Mouse (Mus musculus) 3134 (cell line): Measurements from ENCODE around the gene Mtmr6.
"Not testable (repeated sequence)": the region's sequence is repeated elsewhere in the genome, so short reads cannot be mapped to it uniquely, and the experiment has no call there.

Experiments
- DNase-seq: peaks from one replicate; pipeline ENCODE4 v3.0.0-alpha.2; 2011; ENCODE audit warnings: low spot score; ENCODE audit not compliant: insufficient read length; ENCODE audit errors: extremely low read depth

The Mtmr6 gene

DNA sequence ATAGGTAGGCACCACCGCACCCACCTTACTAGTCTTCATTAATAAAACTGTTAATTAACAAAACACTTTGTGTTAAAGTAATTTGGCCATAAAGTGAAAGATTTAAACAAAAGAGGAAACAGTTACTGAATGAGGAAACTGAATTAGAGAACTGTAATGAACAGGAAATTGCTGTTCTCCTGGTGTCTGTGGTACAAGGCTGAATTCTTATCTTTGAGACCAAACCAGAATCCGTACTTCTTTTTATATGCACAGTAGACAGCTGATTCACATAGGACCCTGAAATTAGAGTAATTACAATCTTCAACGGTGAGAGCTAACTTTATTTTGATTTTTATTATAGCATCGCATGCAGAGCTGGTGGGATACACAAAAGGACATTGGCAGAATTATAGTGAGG, 25.3 kb downstream of the Mtmr6 start:
- DNase-seq: no peak

DNA sequence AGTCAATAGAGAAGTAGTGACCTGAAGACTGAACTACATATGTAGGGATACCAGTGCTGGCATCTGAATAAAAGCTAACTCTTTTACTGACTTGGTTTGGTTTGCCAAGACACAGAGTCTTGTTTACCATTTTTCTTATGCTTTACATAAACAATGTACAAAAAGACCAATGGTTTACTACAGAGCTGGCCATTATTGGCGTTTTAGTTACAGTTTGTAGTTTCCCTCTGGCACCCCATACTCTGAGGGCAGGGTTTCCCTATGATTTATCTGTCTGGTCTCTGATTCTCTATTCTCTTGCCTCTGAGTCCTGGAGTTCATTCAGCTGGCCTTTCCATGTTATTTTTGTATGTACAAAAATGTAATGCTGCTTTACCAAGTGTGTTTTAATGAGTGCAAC, 30.5 kb downstream of the Mtmr6 start:
- DNase-seq: no peak

DNA sequence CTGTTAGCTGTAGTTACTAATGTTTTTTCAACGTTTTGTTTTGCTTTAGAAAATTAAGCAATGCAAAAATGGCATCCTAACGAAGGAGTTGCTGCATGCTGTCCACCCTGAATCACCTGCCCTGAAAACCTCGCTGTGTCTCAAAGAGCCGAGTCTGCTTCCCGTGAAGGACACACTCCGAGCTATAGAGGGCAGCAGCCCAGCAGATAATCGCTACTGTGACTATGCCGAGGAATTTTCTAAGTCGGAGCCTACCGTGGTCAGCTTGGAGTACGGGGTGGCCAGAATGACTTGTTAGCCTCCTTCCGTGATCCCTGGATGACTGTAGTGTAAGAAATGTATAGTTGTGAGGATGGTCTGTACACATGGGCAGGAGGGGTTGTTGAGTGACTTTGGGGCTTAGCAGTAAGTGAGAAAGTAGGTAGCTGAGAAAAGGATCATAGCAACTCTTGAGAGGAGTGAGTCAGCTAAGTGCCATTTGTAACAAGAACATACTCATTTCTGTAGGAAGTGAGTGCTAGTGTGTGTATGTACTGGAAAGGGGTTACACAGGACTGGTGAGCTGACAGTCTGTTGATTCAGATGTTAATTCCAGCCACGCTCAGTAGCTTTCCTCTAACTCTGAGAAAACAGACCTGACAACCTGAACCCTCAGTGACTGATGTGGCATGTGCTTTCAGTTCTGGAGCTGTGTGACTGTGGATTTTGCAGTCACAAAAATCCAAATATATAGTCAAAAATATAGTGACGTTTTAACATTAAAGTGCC, 35.4 kb downstream of the Mtmr6 start:
- DNase-seq: no peak

DNA sequence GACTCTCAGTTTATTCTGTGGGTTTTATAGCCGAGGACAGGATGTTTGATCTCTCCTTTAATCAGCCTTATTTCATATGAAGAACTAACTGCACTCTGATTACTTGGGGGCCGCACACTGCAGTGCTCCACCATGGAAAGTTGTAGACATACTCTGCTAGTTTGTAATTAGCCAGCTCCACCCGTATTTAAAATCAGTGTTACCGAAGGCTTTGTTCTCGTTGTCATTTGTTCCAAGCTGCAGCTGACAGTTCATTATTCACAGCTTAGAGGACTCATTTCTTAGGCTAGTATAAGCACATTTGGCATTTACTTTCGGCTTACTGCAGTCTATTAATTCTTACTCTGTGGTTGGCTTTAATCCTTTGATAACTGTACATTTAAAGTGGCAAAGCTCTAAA, 36.0 kb downstream of the Mtmr6 start:
- no peak for DNase-seq

DNA sequence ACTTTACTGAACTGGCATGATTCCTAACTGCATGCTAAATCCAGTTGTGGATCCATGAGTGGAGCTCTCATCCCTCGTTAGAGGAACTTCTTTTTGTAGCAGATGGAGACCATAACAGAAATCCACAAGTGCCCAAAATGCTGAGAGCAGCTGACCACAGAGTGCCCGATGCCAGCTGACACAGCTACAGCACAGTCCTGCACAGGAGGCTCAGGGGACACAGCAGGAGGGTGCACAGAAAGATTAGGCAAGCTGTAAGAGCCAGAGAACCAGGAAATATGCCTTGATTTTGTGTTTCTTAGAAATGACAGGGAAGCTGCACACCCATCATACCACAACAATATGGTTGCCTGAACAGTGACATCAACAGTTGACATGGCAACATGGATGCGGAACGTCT, 37.4 kb downstream of the Mtmr6 start:
- no peak for DNase-seq

DNA sequence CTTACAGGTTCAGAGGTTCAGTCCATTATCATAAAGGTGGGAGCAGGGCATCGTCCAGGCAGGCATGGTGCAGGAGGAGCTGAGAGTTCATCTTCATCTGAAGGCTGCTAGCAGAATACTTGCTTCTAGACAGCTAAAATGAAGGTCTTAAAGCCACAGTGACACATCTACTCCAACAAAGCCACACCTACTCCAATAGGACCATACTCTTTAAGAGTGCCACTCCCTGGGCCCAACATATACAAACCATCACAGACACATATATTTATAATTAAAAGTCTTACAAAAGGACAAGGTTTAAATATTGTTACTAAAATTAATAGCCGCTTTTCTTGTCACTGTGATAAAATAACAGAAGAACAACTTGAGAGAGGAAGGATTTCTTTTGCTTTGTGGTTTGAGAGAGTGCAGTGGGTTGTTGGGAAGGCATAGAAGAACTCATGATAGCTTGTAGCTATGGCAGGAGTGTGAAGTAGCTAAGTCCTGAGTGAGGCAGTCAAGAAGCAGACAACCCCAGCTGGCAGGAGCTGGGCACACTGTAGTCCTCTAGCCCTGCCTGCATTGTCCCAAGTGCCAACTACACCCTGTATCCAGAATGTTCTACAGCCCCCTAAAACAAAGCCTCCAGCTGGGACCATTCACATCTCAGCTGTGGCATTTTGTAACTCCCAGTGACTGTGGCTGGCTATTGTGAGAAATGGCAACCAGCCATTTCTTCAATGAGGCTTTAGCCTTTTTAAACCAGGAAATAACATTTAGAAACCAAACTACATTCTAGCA, 39.6 kb downstream of the Mtmr6 start:
- no peak for DNase-seq

DNA sequence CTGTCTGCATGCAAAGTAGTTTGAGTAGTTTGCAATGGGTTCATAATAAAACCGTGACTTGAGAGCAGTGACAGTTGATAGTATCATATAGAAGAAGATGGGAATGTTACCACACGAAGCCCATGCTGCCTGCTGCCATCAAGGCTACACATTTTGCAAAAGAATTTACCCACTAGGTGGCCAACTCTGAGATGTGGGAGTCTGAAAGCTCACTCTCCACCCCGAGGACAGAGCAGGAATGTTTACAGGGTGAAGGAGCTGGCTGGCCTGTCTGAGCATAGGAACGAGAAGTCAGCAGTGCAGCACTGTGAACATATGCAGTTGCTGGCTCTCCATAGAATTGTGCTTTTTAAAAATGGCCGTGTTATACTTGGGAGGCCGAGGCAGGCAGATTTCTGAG, 43.1 kb downstream of the Mtmr6 start:
- DNase-seq: no peak

DNA sequence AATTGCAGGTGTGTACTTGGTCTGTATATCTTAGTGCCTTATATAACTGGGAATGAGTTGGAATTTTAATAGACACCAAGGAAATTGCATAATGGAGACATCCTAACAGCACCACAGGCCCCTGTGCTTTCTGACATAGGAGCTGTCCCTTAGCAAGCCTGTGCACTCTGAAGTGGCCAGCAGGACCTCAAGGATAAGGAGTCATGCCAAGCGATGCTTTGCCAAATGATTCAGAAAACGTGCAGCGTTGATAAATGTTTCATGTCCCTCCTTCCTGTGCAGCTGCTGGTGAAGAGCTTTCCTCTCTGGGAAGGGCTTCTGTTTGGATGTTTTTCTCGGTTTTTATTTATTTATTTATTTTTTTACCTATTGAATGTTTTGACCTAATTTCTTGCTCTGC, 45.7 kb downstream of the Mtmr6 start:
- no peak for DNase-seq

DNA sequence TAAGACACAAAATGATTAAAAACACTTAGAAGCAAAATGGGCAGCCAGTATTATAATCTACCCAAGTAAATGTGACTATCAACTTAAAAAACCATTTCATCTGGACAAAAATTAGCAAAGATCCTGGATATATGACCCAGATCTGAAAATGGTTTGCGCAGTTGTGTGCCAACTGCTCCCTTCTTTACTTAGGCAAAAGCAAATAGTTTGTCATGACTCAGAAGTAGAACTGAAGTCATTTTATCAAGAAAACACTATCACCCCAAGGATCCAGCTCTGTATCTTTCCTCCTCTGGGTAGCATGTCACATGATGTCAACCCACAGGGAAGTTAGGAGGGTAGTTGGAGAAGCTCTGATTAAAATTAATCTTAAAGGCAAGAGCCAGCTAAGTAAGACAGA, 54.2 kb downstream of the Mtmr6 start:
- no peak for DNase-seq

DNA sequence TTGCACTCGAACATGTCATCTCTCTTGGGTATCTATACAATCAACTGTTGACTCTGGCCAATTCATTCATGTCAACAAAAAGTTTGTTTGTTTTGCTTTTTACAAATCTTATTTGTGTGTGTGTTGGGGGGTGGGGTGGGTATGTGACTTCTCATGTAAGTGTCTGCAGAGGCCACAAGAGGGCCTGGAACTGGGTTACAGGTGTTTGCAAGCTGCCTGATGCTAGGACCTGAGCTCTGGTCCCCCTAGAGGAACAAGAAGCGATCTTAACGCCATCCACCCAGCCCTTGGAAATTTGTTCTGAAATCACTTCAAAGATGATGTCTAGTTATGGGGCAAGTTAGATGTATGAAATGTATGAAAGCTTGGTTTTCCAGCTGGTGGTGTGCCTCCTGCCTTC, 55.8 kb downstream of the Mtmr6 start:
- no peak for DNase-seq

DNA sequence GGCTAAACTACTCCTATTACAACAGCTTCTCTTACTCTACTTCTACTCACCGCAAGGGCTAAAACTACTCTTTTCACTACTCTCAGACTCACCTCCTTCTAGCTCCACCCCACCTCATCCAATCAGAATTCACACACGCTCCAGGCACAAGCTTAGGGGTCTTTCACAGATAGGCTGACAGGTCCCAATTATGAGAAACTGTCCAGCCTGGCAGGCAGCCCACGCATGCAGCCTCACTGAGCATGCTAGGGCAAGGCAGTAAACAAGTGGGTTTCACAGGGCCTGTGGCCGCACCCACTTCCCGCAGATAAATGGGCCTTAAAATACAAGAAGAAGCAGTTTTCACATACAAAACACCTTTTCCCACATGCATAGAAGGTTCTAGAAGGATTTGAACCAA, 75.0 kb downstream of the Mtmr6 start:
- DNase-seq: not testable (repeated sequence)

DNA sequence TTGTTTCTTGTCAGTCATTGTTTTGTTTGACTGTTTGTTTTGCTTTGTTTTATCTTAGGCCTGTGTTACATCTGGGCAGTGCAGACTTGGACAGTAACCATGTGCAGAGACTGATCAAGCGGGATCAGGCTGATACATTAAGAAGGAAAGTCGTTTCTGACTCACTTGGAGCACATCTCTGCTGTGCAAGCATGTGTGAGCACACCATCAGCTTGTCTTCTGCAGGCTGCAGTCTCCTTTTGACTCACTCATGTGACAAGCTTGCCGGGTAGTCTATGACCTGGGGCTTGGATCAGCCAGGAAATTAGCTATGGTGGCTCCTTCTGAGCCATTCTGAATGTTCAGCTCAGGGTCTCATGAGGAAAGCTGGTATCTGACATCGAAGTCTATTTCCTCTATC, 75.5 kb downstream of the Mtmr6 start:
- no peak for DNase-seq

DNA sequence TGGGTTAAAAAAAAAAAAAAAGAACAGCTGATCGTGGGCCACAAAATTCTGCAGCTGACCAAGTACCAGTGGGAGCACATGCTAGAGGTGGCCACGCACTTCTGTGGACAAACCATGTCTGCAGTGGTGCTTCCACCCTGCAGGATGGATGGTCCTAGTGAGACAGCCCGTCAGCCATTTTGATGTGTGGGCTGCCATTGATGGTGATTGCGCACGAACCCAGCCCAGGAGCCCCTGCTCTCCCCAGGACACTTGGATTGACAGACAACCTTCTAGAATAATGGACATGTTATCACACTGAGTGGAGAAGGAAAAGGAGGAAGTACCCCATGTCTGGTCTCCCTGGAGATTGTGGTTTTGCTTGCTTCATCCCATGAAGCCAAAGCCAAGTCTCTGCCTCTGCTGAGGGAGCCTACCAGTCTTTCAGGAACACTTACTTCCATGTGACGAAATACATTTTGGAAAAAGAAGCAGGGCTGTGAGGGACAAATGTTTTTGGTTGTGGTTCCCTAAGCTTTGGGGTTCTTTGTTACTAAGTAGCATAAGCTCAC, 80.4 kb downstream of the Mtmr6 start:
- DNase-seq: no peak
